Mouse (Mus musculus) embryonic fibroblast, embryonic 13.5 days (primary cell): ENCODE data around the gene Lbhd2.

ENCODE experiments used
- CTCF ChIP-seq: IDR thresholded peaks from 2 replicates; pipeline ENCODE4 v1.5.1; 2011; ENCODE audit warnings: mild to moderate bottlenecking, control low read depth, low read length, moderate library complexity, borderline replicate concordance; ENCODE audit not compliant: insufficient read depth
- POLR2A ChIP-seq: IDR thresholded peaks from 2 replicates; pipeline ENCODE4 v1.6.1; 2011; ENCODE audit warnings: low read depth, mild to moderate bottlenecking, control low read depth, low read length, moderate library complexity

DNA sequence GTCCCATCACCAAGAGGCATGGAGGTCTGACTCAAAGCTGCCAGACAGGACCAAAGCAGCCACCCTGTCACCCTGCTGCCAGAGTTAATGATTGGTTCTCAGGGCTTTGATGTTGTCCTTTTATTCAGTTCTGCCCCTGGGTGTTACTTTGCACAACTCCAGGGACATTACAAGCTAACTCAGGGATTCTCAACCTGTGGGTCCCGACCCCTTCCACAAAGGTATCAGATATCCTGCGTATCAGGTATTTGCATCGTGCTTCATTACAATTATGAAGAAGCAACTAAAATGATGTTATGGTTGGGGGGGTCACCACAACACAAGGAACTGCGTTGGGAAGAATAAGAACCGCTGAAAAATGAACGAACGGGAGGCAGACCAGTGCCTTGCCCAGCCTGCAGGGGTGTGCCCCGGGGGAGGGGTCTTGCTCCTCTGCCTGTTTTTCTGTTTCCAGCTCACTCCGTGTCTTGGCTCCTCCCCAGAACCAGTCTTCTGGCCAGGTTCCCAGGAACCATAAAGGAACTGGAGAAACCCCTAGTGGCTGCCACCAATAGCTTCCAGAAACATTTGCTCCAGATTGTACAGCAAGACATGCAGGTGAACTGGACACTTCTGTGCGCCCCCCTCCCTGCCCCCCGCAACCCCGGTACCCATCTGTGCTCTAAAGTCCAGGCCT lies 21.0 kb downstream of the Lbhd2 start:
- no peak for TF ChIP-seq CTCF
- no peak for TF ChIP-seq POLR2A
